1 mouse cellular context compared by ENCODE assay signal in the genomic region with DNA sequence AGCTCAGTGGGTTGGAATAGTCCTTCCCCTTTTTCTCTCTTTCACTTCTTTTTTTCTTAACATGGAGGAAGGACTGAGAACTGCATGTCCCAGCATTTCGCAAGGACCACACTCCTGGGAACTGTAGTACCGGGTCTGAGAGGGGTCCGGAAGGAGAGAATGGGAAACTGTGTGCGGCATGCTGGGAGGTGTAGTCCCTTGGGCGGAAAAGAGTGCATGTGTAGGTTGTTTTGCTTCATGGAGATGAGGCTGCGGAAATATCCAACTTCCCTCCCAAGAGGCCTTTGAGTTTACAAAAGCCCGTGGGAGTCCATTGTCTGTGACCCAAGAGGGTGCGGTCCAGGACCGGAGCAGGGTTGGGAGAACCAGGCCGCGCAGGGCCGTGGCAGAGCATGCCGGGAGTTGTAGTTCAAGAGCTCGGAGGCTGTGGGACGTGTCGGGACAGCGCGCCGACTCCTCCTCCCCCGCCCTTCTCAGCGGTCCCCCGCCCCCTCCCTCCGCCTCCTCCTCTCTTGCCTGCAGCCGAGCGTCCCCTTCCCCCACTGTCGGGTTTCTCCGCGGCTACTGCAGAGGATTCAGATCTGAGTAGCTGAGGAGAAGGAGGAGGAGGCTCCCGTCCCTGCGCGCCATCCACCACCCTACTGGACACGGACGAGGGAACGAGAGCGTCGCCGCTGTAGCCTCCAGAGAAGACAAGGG.
TF ChIP-seq lines count a peak whose summit lies in the region.

A gene (plus strand): TSS at position 493 of the 699 bp plus-strand sequence.

TF ChIP-seq in CH12.LX, 34 proteins besides CTCF, POLR2A, EP300 and RAD21 (continued from another document):
- TF ChIP-seq POLR2AphosphoS2 (IDR thresholded peaks at IDR 0.05; ENCODE audit: low read depth, low read length) = no peak; the same call in 1 of the 2 replicates
- peak; percentile 2; the same call in 1 of the 2 replicates for TF ChIP-seq SMC3 (IDR thresholded peaks at IDR 0.05; ENCODE audit: low read depth, low read length)
- TF ChIP-seq IRF4 (IDR thresholded peaks at IDR 0.05; ENCODE audit: low read depth, low read length) = 0 out of 2 replicates have a peak, but pooled peaks have one; percentile 44
- peak; percentile 51; the same call in 1 of the 2 replicates for TF ChIP-seq TCF12 (IDR thresholded peaks at IDR 0.05; ENCODE audit: low read depth, low read length)
- 0 out of 2 replicates have a peak, but pooled peaks have one; percentile 55 for TF ChIP-seq UBTF (IDR thresholded peaks at IDR 0.05; ENCODE audit: low read depth, low read length)
- no peak for TF ChIP-seq E2F4 (IDR thresholded peaks at IDR 0.05; ENCODE audit: insufficient replicate concordance, low read depth, low read length)
- 0 out of 2 replicates have a peak, but pooled peaks have one; percentile 40 for TF ChIP-seq BHLHE40 (IDR thresholded peaks at IDR 0.05; ENCODE audit: low read depth, low read length)
- TF ChIP-seq ETS1 (conservative IDR thresholded peaks at IDR 0.05; ENCODE audit: low read depth, low read length) = peak; percentile 37; the same call in 1 of the 2 replicates
- TF ChIP-seq MEF2A (IDR thresholded peaks at IDR 0.05; ENCODE audit: borderline replicate concordance, low read depth, low read length) = peak; percentile 60; the same call in 1 of the 2 replicates
- TF ChIP-seq MYC (IDR thresholded peaks at IDR 0.05; ENCODE audit: low read depth, low read length) = peak; percentile 42; the same call in 1 of the 2 replicates
- TF ChIP-seq SIN3A (IDR thresholded peaks at IDR 0.05; ENCODE audit: low read length) = peak; percentile 65; the same call in 1 of the 2 replicates
- no peak for TF ChIP-seq USF1 (IDR thresholded peaks at IDR 0.05; ENCODE audit: low read depth, low read length)
